Mouse (Mus musculus) bone marrow macrophage, adult 2 months (primary cell): ENCODE data around the gene Aatk. TPM values are rescaled to one million over a fixed set of nuclear protein-coding genes. Genes with fewer than 3 reads are reported as not detected.

Experiments
- H3K27ac ChIP-seq: 2 replicates; pipeline ENCODE4 v1.5.1; 2012; ENCODE audit warnings: low read depth, low read length; ENCODE audit not compliant: insufficient read depth
- H3K4me1 ChIP-seq: 2 replicates; pipeline ENCODE4 v1.6.1; 2012; ENCODE audit warnings: low read length; ENCODE audit not compliant: control insufficient read depth, insufficient read depth
- H3K4me3 ChIP-seq: 2 replicates; pipeline ENCODE4 v1.5.1; 2012; ENCODE audit warnings: mild to moderate bottlenecking, low read length, moderate library complexity; ENCODE audit not compliant: insufficient read depth
- CTCF ChIP-seq: IDR thresholded peaks from 2 replicates; pipeline ENCODE4 v1.5.1; 2012; ENCODE audit warnings: low read depth, mild to moderate bottlenecking, low read length, moderate library complexity
- POLR2A ChIP-seq: IDR thresholded peaks from 2 replicates; pipeline ENCODE4 v1.6.1; 2012; ENCODE audit warnings: mild to moderate bottlenecking, low read depth, low read length, borderline replicate concordance
- polyA plus RNA-seq: library from polyadenylated mRNA; stranded (reverse); fragments of >200 nt; gene quantifications from 2 replicates; pipeline ENCODE4 v1.2.4, GENCODE M21; 2012; ENCODE audit not compliant: missing spikeins, insufficient read depth, insufficient read length

The Aatk gene
- polyA plus RNA-seq, 1 experiment = 9.9 TPM

DNA sequence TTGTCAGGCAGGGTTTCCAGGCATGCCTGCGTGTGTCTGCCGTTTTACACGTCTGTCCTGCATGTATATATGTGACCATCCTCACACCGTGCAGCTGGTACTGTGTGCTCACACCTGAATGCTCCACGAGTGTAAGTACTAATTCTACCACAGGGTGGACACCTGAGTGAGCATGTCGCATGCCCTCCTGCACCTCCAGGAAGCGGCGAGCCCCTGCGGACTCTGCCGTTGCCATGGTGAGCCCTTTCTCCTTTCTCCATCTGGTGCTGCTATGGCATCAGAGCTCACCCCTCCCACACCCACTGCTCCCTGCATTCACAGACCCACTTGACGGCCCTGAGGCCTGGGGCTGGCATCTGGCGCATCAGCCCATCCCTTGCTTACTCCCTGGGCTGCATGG is 24.1 kb downstream of the Aatk start:
- TF ChIP-seq CTCF (no peak), POLR2A (no peak)
- no peaks in the 10 kb centered on the region for H3K4me1 ChIP-seq
- no peak overlapping the region for H3K4me3 ChIP-seq
- no peak overlapping the region for H3K27ac ChIP-seq

DNA sequence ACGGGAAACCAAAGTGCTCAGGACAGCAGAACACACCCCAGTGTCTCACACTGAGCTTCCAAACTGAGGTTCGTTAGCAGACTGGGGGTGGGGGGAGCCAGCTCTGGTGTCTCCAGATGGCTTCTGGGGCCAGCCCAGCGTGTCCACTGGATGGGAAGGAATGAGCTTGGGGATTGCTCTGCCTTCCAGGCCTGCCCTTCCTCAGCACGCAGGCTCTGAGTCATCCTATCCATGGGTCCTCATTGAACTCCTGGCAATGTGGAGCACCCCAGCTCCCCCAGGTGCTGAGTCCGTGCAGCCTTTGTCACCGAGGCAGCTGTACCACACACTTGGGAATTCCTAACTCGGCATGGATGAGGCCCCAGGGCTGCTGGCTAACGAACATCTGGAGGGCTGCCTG is 24.8 kb downstream of the Aatk start:
- Histone ChIP-seq H3K27ac (no peak overlapping the region), H3K4me1 (no peaks in the 10 kb centered on the region), H3K4me3 (no peak overlapping the region)
- TF ChIP-seq POLR2A (no peak), CTCF (no peak)

DNA sequence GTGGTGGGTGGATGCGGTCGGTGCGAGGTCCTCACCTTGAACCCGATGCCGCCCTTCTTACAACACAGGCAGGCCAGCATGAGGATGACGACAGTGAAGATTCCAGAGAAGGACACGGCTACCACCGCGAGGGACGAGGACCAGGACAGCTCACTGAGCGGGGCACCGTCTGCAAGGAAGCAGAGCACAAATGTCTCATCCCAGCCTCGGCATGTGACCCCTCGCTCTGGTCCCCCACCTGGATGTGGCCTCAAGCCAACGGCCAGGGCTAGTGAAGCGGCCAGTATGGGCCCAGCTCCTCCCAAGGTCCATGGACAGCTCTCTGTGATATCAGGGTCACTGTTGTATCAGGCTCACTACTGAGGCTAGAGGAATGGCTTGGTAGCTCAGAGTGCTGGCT is 25.6 kb downstream of the Aatk start:
- Histone ChIP-seq H3K4me3 (no peak overlapping the region), H3K27ac (no peak overlapping the region), H3K4me1 (no peaks in the 10 kb centered on the region)
- TF ChIP-seq CTCF = no peak
- TF ChIP-seq POLR2A = no peak

DNA sequence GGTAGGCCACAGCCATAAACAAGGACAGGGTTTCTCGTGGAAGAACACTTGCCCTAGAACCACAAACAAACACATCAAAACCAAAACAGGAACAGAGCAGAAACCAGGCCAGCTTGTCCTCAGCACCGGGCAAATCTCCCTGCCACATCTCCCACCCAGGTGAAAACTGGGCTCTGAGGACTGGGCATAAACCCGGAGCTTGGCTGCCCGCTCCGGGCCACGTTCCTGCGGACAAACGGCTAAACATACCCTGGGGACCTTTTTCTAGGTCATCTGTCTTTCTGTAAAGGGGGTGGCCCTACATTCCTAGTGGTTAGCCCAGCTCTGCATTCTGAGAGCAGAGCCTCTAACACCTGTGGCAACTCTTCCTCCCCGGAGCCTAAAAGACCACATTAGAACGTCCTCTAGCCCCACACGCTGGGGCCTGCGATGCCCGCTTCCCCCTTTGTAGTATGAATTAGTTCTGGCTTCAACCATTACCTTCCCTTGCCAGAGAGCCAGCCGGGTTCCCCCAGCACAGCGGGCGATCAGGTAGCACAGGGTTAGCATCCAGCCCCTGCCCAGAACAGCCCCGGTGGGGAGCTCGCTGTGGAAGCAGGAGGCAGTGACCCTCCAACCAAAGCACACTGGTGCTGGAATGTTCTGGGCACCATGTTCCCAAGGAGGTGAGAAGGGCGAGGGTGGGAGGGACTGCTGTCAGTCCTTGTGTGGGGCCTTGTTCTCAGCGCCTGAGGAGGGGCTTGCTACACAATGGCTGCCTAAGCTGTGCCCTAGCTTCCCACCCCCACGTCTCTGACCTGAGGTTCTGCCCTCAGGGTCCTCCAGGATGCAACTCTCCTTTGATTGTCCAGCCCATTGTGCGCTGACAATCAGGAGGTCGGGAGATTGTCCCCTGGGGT is 27.2 kb downstream of the Aatk start:
- Histone ChIP-seq H3K4me1 (no peaks in the 10 kb centered on the region), H3K4me3 (no peak overlapping the region), H3K27ac (no peak overlapping the region)
- TF ChIP-seq CTCF (no peak), POLR2A (no peak)

DNA sequence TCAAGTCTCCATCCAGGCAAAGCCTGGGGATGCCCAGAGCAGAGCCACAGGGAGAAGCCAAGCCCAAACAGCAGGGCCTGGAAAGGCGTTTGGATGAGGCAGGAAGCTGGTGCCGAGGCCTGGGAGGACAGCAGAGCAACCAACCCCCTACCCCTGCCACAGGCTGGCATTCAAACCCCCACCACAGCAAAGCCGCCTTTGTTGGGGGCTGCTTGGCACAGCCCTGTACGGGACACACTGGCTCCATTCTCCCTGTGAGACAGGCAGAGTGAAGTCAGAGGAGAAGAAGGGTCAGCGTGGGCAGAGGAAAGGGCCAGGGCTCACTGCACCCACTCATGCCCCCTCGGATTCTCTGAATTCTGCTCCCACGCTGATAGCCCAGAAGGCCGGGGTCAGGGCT is 30.0 kb downstream of the Aatk start:
- no peak overlapping the region for H3K4me3 ChIP-seq
- H3K27ac ChIP-seq = no peak overlapping the region
- TF ChIP-seq CTCF = no peak
- TF ChIP-seq POLR2A = no peak
- H3K4me1 ChIP-seq = peaks cover 5% of the 10 kb centered on the region

DNA sequence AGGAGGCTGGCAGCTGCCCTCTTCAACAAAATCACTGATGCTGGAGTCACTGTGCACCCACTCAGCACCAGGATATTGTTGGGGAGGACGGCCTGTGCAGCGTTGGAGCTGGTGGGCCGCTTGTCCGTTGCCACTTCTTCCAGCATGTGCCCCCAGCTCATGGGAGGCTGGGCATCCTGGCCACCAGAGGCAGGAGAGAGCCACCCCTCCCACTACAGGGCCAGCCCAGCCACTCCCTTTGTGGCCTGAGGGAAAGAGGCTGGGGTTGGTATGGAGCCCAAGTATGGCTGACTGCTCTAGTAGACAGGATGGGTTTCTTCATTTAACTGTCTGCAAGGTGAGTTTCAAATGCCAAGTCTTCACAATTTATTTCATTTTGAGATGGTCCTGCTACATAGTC is 32.2 kb downstream of the Aatk start:
- Histone ChIP-seq H3K4me1 (peaks cover 5% of the 10 kb centered on the region), H3K4me3 (no peak overlapping the region), H3K27ac (no peak overlapping the region)
- TF ChIP-seq CTCF (no peak), POLR2A (no peak)

DNA sequence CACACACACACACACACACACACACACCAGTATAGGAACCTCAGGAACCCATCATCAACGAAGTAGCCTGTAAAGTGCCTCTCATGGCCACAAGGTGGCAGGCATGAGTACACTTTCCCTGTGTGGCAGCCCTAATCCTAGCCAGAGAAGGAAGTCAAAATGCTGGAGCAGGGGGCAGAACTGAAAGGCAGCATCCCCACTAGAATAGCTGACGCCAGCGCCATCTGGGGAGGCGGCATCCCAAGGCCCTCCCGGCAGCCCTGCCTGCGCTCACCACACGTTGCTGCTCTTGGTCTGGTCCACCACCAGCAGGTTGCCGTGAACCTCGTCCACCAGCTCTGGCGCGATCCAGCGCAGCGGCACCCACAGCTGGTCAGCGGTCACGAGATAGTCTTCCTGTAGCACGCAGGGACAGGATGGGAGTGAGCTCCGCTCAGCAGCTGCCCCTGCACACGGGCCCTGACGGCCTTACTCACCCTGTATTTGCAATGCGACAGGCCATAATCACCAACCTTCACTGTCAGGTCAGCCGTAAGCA is 33.7 kb downstream of the Aatk start:
- no peak overlapping the region for H3K27ac ChIP-seq
- TF ChIP-seq CTCF (peak; percentile 30; the same call in 1 of the 2 replicates), POLR2A (no peak)

DNA sequence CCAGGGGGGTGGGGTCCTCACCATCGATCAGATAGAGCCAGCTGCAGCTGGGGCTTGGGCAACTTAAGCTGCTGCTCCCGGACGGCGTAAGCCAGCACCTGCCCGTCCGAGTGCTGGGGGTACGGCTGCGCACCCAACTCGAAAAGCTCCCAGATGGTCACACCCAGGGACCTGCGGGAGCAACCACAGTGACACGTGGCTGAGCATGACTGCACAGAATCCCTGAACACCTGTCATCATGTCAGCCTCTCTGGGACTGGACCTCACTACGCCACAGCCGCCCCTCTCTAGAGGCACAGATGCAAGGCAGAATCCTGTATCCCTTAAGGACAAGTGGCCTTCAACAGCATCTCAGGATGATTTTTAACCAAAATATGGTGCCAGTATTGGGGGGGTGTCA is 34.3 kb downstream of the Aatk start:
- H3K27ac ChIP-seq = no peak overlapping the region
- H3K4me1 ChIP-seq = peaks cover 5% of the 10 kb centered on the region
- TF ChIP-seq POLR2A (no peak), CTCF (no peak)
- no peak overlapping the region for H3K4me3 ChIP-seq

More for the DNA sequence above, 33.7 kb downstream of the Aatk start:
- Histone ChIP-seq H3K4me3 (peak overlapping the region; percentile 36), H3K4me1 (peaks cover 5% of the 10 kb centered on the region)

DNA sequence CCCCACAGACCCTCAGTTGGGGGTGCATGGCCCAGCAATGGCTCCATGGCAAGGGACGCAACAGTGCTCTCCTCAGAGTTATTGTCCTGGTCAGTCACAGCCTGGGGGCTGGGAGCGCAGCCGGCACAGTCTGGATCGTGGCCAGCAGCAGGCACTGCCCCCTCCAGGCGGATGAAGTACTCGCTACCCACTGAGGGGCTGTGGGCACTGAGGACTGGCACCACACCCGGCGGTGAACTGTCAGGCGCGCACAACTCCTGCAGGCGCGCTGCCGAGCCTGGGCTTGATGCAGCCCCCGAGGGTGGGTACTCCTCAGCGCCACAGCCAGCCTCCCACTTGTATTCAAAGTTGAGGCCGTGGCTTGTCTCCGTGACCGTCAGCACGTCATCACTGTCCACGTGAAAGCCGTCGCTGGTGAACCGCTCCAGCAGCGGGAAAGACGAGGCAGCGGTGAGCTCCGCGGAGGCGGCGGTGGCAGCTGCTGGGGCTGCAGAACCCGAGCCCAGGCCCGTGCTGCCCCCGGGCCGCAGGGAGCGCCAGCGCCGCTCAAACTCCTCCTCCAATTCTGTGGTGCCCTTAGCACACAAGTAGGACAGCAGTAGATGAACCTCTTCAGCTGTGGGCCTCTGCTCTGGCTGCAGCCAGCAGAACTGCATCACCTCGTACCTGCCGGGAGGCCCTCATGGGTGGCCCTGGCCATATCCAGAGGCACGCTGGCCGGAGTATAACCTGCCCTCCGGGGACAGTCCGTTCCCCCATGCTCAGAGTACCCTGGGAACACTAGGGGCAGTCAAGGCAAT is 35.0 kb downstream of the Aatk start:
- Histone ChIP-seq H3K27ac (no peak overlapping the region), H3K4me3 (no peak overlapping the region), H3K4me1 (peaks cover 5% of the 10 kb centered on the region)
- TF ChIP-seq CTCF (no peak), POLR2A (no peak)
